Mouse (Mus musculus) kidney, embryonic 15.5 days (tissue): ENCODE measurements at regions not wholly inside any gene's neighbourhood (a gene's known extent, or its start where the extent isn't known, plus 50 kb on each side); places are given as distances from the start of the nearest gene placed in this dataset.

Source experiments
- ATAC-seq: fragments of 200-750 bp; cut with Nextera tagmentation; replicated peaks from 2 replicates; pipeline ENCODE4 v1.8.0; 2017; ENCODE audit warnings: moderate TSS enrichment; ENCODE audit not compliant: low FRiP score
- H3K27ac ChIP-seq: fragments of 300-500 bp; sonication (generic); 2 replicates; pipeline ENCODE4 v1.5.1; 2015; ENCODE audit warnings: mild to moderate bottlenecking, inconsistent platforms
- H3K27me3 ChIP-seq: fragments of 300-500 bp; sonication (generic); 2 replicates; pipeline ENCODE4 v1.6.1; 2015; ENCODE audit warnings: inconsistent platforms
- H3K36me3 ChIP-seq: fragments of 300-500 bp; sonication (generic); 2 replicates; pipeline ENCODE4 v1.6.1; 2015; ENCODE audit warnings: inconsistent platforms
- H3K4me1 ChIP-seq: fragments of 300-500 bp; sonication (generic); 2 replicates; pipeline ENCODE4 v1.6.1; 2015; ENCODE audit warnings: inconsistent platforms
- H3K4me2 ChIP-seq: fragments of 300-500 bp; sonication (generic); 2 replicates; pipeline ENCODE4 v1.6.1; 2015; ENCODE audit warnings: moderate library complexity, mild to moderate bottlenecking, inconsistent platforms
- H3K4me3 ChIP-seq: fragments of 300-500 bp; sonication (generic); replicated peaks from 2 replicates; pipeline ENCODE4 v1.5.1; 2015; ENCODE audit warnings: mild to moderate bottlenecking, inconsistent platforms
- H3K9ac ChIP-seq: fragments of 300-500 bp; sonication (generic); 2 replicates; pipeline ENCODE4 v1.6.1; 2015; ENCODE audit warnings: mild to moderate bottlenecking, inconsistent platforms
- H3K9me3 ChIP-seq: fragments of 300-500 bp; sonication (generic); replicated peaks from 2 replicates; pipeline ENCODE4 v1.6.1; 2016; ENCODE audit warnings: inconsistent platforms
- WGBS: fragments of 180-500 bp; shearing (Covaris S2); methylation state at CpG from one replicate; pipeline ENCODE4 v1.1.7; 2015; ENCODE audit warnings: mixed read lengths; 5-methylcytosine and 5-hydroxymethylcytosine counted together

DNA sequence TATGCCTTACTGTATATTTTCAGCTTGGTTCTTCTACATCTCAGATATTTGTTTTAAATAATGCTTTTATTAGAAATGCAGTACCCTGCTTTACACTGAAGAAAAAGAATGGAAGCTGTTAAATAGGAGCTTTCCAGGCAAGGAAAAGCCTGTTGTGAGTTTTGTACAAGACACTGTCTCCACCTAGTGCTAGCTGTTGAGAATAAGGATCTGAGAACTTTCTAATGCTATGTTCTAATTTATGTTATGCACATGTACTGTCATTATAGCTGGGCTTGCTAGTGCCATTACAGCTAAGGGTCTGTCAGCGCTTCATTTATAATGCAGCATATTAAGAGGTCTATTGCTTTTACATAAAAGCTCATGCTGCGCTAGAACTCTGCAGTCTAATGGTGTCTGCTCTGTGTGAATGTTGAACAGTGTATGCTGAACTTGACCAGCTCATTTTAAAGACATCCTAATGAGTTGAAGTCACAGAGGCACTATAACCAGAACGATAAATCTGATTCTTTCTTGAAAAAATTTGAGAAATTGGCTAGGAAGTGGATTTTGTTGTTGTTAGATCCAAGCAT, 315.4 kb upstream of the Dnajc24 start:
- Histone ChIP-seq H3K27me3 (no peaks in the 10 kb centered on the region), H3K4me1 (no peaks in the 10 kb centered on the region), H3K9ac (no peak overlapping the region), H3K36me3 (no peaks in the 10 kb centered on the region), H3K4me3 (no peak overlapping the region), H3K4me2 (no peak overlapping the region), H3K9me3 (no peaks in the 10 kb centered on the region), H3K27ac (no peak overlapping the region)
- no peak for ATAC-seq
- 87% methylated on average over 3 of the region's 3 CpGs for WGBS

DNA sequence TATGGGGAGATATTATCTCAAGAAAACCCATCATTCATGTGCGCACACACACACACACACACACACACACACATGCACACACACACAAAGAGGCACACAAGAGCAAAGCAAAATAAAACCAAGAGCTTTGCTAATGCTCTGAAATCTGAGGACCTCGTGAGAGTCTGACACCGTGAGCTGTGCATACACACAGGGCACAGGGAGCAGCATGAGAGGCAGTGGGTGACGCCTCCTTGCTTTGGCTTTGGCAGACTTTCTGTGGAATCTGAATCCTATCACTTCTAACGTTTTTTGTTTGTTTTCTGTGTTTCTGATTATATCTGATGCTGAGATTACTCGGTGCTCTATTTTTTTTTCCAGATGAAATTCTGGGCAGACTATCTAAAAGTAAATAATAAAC, 343.4 kb upstream of the Dnajc24 start:
- 61% methylated on average over 6 of the region's 6 CpGs for WGBS
- ATAC-seq: no peak

DNA sequence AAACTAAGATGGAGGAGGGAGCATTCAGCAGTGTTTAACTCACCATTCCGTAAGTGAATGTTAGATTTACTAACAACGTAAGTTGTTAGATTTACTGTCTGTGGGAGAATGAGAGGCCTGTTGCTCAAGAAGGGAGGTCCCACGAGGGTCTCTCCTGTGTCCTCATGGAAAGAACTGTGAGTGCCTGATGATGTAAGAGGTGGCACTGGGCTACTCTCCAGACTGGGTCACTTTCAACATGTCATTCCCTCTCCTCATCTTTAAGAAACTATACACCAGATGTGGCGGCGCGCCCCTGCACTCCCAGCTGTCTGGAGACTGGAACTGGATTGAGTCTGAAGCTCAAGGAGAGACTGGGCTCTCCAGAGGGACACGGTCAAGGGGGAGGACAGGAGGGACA, 343.9 kb upstream of the Dnajc24 start:
- ATAC-seq: no peak
- no peak overlapping the region for H3K4me2 ChIP-seq
- 66% methylated on average over 7 of the region's 7 CpGs for WGBS

More for the DNA sequence above, 343.4 kb upstream of the Dnajc24 start:
- Histone ChIP-seq H3K27ac (no peak overlapping the region), H3K4me2 (no peak overlapping the region), H3K4me3 (no peak overlapping the region), H3K9me3 (no peaks in the 10 kb centered on the region), H3K9ac (no peak overlapping the region), H3K36me3 (no peaks in the 10 kb centered on the region), H3K4me1 (no peaks in the 10 kb centered on the region), H3K27me3 (no peaks in the 10 kb centered on the region)

DNA sequence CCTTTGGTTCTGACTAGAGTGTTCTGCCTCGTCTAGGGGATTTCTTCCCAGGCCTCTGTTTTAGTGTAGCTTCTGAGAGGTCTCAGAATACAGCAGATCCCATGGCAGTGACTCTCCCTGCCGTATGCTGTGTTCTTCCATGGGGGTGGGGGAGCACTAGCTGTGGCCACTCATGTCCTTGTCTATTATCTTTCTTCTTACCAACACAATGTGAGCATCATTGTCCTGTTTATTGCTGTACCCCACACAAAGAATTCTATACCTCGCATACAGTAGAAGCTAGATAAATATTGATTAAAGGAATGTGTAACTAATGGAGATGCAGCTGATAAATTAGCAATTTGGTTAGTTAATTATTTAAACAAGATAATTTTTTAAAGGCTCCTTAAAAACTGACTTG, 337.5 kb upstream of the Mpped2 start:
- no peak overlapping the region for H3K9ac ChIP-seq
- H3K4me1 ChIP-seq: peaks cover 3% of the 10 kb centered on the region; the same call in 1 of the 2 replicates
- no peaks in the 10 kb centered on the region for H3K27me3 ChIP-seq
- H3K9me3 ChIP-seq: no peaks in the 10 kb centered on the region
- WGBS: 76% methylated on average over 3 of the region's 3 CpGs
- H3K27ac ChIP-seq: no peak overlapping the region
- H3K4me3 ChIP-seq: no peak overlapping the region
- no peak for ATAC-seq
- H3K4me2 ChIP-seq: no peak overlapping the region
- H3K36me3 ChIP-seq: no peaks in the 10 kb centered on the region

More for the DNA sequence above, 343.9 kb upstream of the Dnajc24 start:
- H3K9me3 ChIP-seq: no peaks in the 10 kb centered on the region
- H3K27me3 ChIP-seq: no peaks in the 10 kb centered on the region
- no peak overlapping the region for H3K4me3 ChIP-seq
- no peaks in the 10 kb centered on the region for H3K36me3 ChIP-seq
- no peak overlapping the region for H3K27ac ChIP-seq
- no peaks in the 10 kb centered on the region for H3K4me1 ChIP-seq
- H3K9ac ChIP-seq: no peak overlapping the region

- Histone ChIP-seq H3K36me3 (no peaks in the 10 kb centered on the region), H3K4me2 (no peak overlapping the region), H3K27ac (no peak overlapping the region), H3K4me1 (peaks cover 3% of the 10 kb centered on the region; the same call in 1 of the 2 replicates), H3K9ac (no peak overlapping the region), H3K4me3 (no peak overlapping the region), H3K9me3 (no peaks in the 10 kb centered on the region), H3K27me3 (no peaks in the 10 kb centered on the region)
- peak; percentile 91 for ATAC-seq
- WGBS: 44% methylated on average over 5 of the region's 5 CpGs
Observed at GRCm38 (mm10) chr2:106355984-106356547, 337.0 kb upstream of the Mpped2 start.

DNA sequence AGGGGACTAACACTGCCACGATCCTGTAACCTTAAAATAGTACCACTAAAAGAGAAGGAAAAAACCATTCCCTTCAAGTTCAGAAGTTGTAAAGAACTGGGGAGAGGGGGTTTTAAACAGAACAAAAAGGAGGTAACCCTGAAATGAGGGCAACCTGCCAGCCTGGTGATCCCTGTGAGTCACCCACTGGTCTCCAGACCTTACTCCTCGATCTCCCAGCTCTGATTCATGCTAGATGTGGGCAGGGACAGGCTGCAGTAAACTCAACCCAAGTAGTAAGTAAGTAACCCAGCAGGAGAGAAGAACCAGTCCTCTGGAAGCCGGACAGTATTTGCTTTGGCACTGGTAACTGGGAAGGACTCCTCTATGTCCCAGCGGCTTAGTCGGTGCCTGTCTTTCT, 324.4 kb upstream of the Mpped2 start:
- no peak for ATAC-seq
- Histone ChIP-seq H3K36me3 (no peaks in the 10 kb centered on the region), H3K4me2 (no peak overlapping the region), H3K4me3 (no peak overlapping the region), H3K4me1 (no peaks in the 10 kb centered on the region), H3K9ac (no peak overlapping the region), H3K27me3 (no peaks in the 10 kb centered on the region), H3K9me3 (no peaks in the 10 kb centered on the region), H3K27ac (no peak overlapping the region)
- 83% methylated on average over 5 of the region's 5 CpGs for WGBS

GRCm38 (mm10) chr2:106383415-106384285, 309.4 kb upstream of the Mpped2 start:
- Histone ChIP-seq H3K9ac (no peak overlapping the region), H3K27me3 (no peaks in the 10 kb centered on the region), H3K27ac (no peak overlapping the region), H3K4me1 (no peaks in the 10 kb centered on the region), H3K9me3 (no peaks in the 10 kb centered on the region), H3K4me3 (no peak overlapping the region), H3K36me3 (no peaks in the 10 kb centered on the region), H3K4me2 (no peak overlapping the region)
- 63% methylated on average over 14 of the region's 14 CpGs for WGBS
- no peak for ATAC-seq

DNA sequence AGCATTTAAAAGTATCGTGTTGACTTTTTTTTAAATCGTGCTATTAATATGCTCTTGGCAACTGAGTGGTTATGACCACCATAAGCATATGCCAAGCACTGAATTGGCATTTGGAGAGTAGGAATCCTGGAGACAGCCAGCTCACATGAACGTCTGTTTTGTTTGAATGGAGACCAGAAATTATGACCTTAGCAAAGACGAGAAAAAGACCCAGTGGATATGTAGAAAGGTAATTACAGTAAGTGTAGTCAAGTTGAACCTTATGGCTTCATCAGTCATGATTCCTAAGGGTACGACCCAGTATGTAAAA, 308.8 kb upstream of the Mpped2 start:
- no peak for ATAC-seq
- Histone ChIP-seq H3K4me1 (no peaks in the 10 kb centered on the region), H3K9me3 (no peaks in the 10 kb centered on the region), H3K27me3 (no peaks in the 10 kb centered on the region), H3K4me3 (no peak overlapping the region), H3K4me2 (no peak overlapping the region), H3K9ac (no peak overlapping the region), H3K36me3 (no peaks in the 10 kb centered on the region), H3K27ac (no peak overlapping the region)
- 84% methylated on average over 5 of the region's 5 CpGs for WGBS

DNA sequence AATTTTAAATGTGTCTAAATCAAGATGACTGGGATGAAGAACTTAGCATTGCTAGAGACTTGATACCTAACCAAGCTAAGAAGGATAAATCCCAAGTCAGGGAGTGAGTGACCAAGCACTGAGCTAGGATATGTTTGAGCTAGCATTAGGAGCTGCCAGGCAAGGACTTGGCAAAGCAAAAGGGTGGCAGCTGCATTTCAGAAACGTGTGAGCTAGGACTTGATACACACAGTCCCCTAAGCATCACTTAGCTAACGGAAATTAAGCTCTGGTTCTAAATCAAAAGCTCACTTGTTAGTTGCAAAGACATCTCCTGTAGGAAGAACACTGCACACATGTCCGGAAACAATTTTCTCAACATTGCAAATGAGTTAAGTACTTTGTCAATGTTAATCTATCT, 308.2 kb upstream of the Mpped2 start:
- Histone ChIP-seq H3K9ac (no peak overlapping the region), H3K9me3 (no peaks in the 10 kb centered on the region), H3K4me2 (no peak overlapping the region), H3K4me3 (no peak overlapping the region), H3K4me1 (no peaks in the 10 kb centered on the region), H3K36me3 (no peaks in the 10 kb centered on the region), H3K27ac (no peak overlapping the region), H3K27me3 (no peaks in the 10 kb centered on the region)
- ATAC-seq: no peak
- WGBS: 89% methylated on average over 3 of the region's 3 CpGs

DNA sequence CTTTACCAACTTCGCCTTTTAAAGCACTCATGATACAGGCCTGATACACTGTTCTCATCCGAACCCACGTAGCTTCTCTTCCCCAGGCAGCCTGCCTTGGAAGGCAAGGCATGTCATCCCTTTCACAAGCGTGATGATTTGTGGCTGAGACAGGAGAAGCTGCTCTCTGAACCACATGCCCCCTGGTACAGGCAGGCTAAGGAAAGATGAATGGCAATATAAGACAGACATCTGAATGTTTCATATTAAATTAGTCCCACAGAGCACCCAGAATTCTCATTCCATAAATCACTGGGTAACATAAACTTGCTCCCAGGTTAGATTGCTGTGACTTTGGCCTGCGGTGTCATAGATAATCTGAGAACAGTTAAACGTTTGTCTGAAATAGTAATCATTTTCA, 280.9 kb upstream of the Mpped2 start:
- no peaks in the 10 kb centered on the region for H3K9me3 ChIP-seq
- WGBS: 35% methylated on average over 6 of the region's 6 CpGs
- H3K9ac ChIP-seq: no peak overlapping the region
- no peaks in the 10 kb centered on the region for H3K4me1 ChIP-seq
- no peak for ATAC-seq
- H3K27ac ChIP-seq: no peak overlapping the region
- H3K4me3 ChIP-seq: no peak overlapping the region
- no peaks in the 10 kb centered on the region for H3K27me3 ChIP-seq
- H3K36me3 ChIP-seq: no peaks in the 10 kb centered on the region
- H3K4me2 ChIP-seq: no peak overlapping the region

DNA sequence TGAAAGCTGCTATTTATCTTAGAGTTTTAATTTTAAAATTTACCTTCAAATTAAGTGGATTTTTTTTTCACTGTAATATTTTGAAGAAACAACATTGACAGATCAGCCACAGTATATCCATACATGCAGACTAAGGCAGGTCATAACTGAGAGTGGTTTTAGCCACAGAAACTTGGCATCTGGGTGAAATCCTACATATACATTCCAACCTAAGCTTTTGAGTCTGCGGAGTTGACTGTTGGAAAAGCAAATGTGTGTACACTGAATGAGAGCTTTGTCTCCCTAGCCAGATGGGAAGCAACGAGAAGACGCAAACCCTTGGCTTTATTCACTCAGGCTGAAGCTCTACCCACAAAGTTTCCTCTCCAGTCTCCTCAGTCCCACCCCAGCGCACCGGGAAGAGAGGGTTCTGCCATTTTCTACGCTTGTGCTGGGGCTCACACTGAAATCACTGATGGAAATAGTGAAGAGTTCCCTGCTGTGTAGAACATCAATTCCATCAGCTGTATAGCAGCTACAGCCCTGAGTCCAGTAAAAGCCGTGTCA, 277.5 kb upstream of the Mpped2 start:
- no peaks in the 10 kb centered on the region for H3K9me3 ChIP-seq
- H3K4me2 ChIP-seq: no peak overlapping the region
- 84% methylated on average over 7 of the region's 7 CpGs for WGBS
- H3K9ac ChIP-seq: no peak overlapping the region
- H3K27me3 ChIP-seq: no peaks in the 10 kb centered on the region
- no peak overlapping the region for H3K27ac ChIP-seq
- H3K4me1 ChIP-seq: no peaks in the 10 kb centered on the region
- H3K4me3 ChIP-seq: no peak overlapping the region
- H3K36me3 ChIP-seq: no peaks in the 10 kb centered on the region
- ATAC-seq: no peak

- no peaks in the 10 kb centered on the region for H3K9me3 ChIP-seq
- H3K27me3 ChIP-seq: no peaks in the 10 kb centered on the region
- WGBS: 83% methylated on average over 2 of the region's 2 CpGs
- no peak overlapping the region for H3K4me3 ChIP-seq
- H3K4me2 ChIP-seq: no peak overlapping the region
- no peak overlapping the region for H3K27ac ChIP-seq
- no peak for ATAC-seq
- no peaks in the 10 kb centered on the region for H3K4me1 ChIP-seq
- H3K36me3 ChIP-seq: no peaks in the 10 kb centered on the region
- H3K9ac ChIP-seq: no peak overlapping the region
Observed at GRCm38 (mm10) chr2:106418181-106418580, 274.9 kb upstream of the Mpped2 start.
